Mouse (Mus musculus) cerebellum, adult 11 months (tissue): ENCODE data around the gene Eif4ebp2.

Experiments
- DNase-seq: peaks from one replicate; pipeline ENCODE4 v3.0.0; 2022

Gene Eif4ebp2

DNA sequence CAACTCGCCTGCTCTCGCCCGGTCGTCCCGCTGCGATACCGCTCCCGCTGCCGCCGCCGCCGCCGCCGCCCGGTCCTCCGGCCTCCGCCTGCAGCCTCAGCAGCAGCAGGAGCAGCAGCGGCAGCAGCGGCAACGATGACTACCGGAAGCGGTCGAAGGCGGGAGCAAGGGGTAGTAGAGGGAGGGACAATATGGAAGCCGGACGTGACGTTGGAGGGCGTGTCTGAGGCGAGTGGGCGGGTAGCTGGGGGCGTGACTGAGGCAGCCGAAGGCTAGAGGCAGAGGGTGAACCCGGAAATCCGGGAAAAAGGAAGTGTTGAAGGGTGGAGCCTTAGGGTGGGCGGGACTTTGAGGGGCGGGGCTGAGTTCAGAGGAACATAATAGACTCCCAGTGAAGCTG lies at the start of gene Eif4ebp2:
Gene Eif4ebp2 (minus strand): TSS at position 17 of the 400 bp plus-strand sequence.
- peak; percentile 97 for DNase-seq

DNA sequence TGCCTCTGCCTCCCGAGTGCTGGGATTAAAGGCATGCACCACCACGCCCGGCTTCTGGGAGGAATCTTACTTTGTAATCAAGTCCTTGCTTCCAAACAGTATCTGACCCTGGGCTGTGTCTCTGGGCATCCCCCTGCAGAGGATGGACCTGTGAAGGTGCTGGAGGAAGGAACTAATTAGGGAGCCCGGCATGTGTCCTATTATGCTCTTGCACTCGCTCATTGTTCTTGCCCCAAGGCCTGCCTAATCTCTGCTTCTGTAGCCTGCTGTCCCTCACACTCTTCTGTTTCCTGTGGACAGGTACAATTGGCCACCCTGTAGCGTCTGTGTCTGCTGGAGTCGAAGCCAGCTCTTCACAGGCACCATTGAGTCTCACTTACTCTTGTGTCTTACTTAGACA lies 48.3 kb upstream of the Eif4ebp2 start:
- DNase-seq = no peak

DNA sequence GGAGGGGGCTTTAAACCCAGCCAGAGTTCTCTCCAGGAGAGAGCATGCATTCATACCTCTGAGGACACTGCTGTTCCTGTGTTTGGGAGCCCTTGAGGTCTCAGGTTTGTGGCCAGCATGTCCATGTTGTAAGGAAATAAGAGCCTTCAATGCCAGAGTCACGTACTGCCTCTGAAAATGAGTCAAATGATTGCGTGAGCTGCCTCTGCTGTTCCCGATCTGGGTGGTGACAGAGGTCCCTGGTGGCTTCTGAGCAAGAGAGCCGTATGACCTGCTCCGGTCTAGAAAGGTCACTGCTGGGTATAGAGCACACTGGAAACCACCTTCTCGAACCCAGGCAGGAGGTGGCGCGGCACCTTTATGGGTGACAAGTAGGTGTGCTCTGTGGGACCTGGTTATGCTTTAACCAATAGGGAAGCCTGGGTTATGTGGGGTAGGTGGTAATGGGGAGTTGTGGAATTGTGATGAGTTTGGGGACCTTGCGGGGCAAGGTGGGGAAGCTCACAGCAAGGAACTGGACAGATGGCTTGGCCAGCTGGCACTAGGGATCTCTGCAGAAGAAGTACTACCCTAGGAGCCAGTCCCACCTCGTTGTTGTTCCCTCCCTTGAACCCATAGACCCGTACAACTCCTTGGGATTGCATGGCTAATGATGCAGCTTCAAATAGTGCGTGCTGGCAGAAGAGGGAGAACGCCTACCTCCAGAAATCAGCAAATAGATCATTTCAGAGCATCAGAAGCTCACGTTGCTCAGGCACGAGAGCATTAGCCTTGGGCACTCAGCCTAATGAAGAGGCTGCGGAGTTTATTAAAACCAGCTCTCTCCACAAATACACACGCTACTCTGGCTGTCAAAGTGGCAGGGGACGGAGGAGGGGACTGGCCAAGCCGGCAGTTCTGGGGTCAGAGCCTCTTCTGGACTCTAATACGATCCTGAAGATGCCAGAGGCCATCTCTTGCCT lies 47.3 kb upstream of the Eif4ebp2 start:
- DNase-seq = no peak

DNA sequence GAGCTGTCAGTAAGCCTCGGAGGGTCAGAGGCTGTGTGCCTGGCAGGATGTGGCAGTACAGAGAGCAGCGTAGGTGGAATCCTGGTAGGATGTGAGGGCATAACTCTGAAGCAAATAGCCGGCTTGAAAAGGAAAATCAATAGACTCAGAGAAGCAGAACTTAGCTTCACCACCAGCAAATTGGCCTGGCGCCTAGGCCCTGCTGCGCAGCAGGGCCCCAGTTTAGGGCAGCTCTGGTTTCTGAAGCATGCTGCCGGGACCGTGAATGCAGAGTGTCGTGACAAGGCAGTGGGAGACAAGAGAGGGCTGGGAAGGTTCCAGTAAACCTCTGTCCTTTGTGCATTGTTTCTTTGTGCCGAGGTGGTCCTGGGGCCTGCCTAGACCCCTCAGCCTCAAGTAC lies 43.8 kb upstream of the Eif4ebp2 start:
- no peak for DNase-seq

DNA sequence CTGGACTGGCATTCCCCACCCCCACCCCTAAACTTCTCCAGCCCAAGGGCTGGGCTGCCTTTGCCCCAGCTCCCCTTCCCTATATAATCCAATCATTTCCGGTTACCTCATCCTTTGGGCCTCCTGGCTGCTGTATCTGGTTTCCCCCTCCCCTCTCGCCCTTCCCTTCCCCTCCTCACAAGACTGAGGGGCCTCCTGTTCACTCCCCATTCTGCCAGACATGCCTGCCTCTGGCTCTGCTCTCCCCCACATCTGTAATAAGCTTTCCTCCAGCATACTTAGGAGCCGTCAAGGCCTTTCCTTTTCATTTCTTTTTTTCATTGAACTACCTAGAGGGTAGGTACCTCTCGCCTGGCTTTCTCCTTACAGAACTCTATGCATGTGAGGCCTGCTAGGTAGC lies 43.0 kb upstream of the Eif4ebp2 start:
- no peak for DNase-seq

DNA sequence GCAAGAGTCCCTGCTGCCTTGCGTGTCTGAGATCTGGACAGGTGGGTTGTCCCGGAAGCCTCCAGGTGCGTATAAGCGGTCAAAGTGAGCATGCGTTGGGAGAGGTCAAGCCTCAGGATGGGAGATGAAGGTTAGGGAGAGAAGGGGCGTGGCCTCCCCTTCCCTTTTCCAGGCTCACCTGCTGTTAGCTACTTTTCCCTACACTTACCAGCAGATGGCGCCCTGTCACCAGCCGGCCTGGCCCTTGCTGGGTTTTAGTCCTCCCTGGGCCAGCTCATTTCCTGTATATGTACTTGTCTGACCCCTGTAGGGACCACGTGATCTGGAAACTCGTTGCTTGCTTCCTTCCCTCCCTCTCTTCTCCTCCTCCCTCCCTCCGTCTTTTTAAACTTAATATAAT lies 39.6 kb upstream of the Eif4ebp2 start:
- peak; percentile 73 for DNase-seq

DNA sequence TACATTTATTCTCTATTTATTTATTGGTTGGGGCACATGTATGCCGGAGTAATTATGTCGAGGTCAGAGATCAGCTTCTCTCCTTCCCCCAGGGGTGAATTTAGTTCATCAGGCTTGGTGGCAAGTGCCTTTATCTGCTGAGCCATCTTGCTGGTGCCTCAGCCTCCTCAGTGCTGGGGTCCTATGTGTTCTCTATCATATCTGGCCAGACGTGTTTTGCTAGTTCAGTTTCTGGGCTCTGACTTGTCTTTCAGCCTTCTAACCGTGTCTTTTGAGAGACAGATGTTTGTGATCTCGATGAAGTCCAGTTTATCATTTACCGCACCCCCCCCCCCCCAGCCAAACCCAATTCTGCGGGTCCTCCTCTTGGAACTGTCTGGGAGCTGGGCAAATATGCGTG lies 39.1 kb upstream of the Eif4ebp2 start:
- DNase-seq = no peak

DNA sequence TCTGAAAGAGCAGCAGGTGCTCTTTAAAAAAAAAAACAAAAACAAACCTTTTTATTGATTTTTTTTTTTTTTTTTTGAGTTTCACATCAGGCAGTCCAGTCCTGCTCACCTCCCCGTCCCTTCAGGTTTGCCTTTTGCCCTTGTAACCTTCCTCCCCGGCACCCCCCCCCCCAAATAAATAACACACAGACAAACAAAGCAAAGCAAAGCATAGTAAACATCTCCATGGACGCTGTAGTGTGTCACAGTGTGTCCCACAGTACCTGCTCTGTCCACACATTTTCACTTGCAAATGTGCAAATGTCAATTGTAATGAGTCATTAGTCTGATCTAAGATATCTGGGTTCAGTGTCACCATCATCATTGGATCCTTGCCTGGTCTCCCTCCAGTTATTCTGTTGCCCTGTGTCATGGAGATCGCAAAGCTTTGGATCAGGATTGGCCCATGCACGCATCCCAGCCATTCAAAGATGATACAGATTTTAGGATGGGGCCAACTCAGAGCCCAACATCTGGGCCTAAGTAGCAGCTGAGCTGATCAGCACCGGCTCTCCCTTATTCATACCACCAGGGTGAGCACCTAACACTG lies 36.2 kb upstream of the Eif4ebp2 start:
- no peak for DNase-seq

DNA sequence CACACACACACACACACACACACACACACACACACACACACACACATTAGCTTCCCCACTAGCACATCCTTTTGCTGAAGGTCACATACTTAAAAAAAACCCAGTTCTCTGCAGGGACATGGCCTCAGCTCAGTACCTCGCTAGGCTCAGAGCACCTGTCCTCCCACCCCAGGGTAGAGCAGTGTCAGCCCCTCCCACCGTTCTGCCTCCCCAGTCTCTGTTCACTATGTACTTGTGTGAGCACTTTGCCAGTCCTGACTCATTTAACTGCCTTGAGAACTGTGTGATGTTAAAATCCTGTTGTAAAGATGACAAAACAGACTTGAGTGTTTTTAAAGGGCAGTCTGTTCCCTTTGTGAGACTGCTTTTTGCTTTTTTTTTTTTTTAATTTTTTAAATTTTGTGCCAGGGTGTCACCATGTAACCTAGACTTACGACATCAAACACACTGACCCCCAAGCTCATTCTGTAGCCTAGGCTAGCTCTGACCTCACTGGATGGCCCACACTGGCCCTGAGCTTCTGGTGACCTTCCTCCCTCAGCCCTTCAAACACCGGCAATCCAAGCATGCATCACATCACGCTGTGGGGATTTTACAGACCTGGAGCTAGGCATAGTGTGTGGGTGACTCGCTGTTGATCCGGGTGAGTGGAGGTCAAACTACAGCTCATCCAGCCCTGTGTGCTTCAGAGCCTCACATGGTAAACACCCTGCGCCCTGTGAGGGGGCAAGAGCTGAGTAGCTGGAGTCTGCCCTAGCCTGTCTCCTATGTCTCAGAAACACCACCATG lies 34.3 kb upstream of the Eif4ebp2 start:
- no peak for DNase-seq

DNA sequence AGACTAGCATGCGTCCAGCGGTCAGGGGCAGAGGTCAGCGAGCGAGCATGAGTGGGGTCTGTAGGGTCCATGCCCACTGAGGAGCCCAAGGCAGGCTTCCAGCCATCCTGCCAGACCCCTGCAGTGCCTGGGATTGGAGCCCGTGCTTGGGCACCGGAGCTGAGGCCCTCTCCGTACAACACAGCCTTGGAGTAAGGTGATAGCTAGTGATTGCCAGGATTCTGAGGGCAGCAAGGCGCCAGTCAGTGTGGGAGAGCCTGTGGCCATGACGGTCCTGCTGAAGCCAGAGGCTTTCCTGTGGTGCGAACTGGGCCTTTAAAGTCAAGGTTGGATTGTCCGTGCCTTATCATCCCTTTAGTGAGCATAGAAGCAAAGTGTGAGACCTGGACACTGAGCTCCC lies 32.3 kb upstream of the Eif4ebp2 start:
- no peak for DNase-seq

DNA sequence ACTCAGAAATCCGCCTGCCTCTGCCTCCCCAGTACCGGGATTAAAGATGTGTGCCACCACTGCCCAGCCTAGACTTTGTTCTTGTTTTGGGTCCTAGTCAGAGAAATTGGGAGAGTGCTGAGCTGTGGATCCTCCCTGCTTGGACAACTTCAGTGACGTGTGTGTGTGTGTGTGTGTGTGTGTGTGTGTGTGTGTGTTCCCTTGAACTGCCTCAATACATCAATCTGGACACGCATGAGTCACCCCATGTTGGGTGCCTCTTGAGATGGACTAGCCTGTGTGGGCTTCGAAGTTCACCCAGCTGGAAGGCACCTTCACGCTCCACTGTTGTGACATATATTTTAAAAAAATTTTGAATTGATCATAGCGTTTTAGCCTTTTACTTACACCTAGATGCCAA lies 30.3 kb upstream of the Eif4ebp2 start:
- no peak for DNase-seq

DNA sequence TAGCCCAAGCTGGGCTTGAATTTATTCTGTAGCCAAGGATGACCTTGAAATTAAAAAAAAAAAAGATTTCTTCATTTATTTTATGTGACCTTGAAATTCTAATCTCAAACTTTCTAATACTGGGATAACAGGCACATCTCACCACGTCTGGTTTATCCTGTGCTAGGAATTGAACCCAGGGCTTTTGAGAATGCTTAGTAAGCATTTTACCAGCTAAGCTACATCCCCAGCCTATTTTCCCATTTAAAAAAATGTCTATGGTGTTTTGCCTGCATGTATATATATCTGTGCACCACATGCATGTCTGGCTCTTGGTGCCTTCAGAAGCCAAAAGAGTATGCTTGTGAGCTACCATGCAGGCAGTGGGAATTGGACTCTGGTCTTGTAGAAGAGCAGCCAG lies 28.0 kb upstream of the Eif4ebp2 start:
- DNase-seq = no peak

DNA sequence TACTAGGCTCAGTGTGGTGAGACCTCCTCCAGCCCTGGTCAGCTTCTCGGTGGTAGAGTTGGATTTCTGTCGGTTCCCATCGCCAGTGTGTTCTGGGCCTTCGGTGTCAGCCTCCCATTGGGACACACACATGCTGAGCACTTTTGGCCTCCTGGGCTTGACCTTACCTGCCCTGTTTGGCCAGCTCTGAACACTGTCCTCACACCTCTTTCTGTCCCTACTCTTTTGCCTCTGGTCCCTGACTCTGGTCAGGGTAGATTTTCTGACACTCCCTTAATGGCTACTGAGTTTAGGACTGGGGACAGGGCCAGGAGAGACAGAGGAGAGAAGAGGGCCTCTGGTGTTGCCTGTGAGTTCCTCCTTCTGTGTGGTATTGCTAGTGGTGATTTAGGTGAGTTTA lies 27.5 kb upstream of the Eif4ebp2 start:
- no peak for DNase-seq

DNA sequence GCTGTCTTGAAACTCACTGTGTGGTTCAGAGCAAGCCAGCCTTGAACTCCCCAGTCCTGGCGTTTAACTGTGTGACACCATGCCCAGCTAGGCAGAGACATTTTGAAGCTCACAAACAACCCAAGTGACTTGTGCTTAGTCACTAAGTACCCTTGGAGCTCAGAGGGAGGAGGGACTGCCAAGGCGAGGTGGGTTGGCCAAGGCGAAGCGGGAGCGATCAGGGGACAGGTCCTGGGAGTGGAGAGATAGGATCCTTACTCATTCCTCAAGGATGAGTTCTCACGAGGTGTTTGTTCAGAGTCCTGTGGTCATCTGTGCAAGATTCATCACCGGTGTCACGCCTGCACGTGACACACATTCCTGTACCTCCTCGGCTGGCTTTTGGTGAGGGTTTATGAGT lies 27.0 kb upstream of the Eif4ebp2 start:
- no peak for DNase-seq

DNA sequence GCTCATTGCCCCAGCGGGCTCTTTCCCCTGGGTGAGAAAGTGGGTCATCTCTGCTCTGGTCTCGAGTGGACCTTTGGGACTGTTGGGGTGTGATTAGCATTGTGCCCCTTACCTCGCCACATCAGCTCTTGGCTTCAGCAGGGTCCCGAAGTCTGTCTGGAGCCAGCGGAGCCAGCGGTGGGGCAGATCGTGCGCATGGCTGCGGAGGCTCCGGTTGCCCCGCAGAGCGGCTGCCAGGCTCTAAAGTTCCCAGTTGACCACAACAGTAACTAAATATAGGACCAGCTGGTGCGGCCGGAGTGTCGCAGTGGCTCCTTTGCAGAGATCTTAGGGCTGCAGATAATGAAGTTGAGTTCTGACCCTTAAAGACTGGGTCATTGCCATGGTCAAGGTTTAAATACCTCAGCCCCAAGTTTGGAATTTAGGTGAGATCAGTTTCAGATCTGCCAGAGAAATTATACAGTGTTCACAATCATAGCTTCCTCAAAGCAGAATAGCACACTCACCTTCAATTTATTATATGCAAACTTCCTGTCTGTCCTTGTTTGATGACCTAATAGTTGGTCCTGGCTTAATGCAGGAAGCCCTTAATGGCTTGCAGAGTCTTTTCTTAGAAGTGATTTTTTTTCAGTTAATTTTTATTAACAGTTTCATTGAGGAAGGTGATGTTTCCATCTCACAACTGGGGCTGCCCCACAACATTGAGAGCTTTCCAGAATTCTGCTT lies 24.1 kb upstream of the Eif4ebp2 start:
- no peak for DNase-seq

DNA sequence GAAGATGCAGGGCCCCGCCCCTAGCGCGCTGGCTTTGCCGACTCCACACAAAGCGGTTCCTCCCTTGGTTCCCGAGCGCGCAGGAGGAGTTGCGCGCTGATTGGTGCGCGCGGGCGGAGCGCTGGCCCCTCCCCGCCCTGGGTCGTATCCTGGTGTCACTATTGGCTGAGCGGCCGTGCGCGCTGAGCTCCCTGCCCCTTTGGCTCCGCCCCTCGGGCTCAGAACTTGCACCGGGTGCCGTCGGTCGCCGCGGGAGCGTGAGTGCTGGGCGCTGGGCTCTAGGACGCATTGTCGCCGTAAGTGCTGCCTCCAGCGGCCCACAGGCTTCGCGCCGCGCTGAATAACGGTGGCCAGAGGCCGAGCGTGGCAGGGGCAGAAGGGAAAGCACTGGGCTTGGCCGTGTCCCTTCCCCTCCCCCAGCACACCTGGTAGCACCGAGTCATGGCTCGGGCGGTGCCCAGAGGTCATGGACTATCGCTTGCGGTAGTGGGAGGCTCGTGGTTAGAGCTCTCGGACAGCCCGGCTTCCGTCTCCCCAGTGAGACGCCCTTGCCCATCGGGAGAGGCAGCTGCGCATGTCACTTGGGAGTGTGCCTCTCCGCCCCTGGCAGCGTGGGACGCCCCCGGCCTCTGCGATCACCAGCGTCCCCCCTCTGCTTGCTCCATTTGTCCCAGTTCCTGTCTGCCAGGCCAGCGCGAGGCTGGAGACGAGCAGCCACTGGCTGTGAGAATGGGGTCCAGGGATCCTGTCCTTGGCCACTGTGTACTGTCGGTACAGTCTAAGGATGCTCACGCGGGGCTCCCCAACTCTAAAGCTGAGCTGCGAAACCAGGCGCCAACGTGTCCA lies 23.4 kb upstream of the Eif4ebp2 start, which contains the start of gene Lrrc20:
Gene Lrrc20 (plus strand): TSS at position 208 of the 846 bp plus-strand sequence.
- DNase-seq = peak; percentile 94

DNA sequence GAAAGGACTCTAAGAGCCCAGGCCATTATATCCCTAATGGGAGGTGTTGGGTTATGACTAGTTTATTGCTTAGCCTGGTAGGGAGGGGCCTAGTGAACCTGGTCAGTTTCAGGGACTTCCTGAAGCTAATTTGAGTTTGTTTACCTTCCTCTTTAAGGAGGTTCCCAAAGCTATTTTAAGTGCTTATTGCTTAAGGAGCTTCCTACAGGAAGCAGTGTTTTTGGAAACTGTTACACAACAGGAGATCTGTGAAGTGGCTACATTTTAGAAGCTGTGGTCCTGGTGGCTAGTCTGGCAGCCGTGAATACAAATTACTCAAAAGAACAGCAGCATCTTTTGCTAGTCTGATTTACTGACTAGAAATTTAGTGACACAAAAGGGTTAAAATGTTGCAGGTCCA lies 21.9 kb upstream of the Eif4ebp2 start:
- no peak for DNase-seq

DNA sequence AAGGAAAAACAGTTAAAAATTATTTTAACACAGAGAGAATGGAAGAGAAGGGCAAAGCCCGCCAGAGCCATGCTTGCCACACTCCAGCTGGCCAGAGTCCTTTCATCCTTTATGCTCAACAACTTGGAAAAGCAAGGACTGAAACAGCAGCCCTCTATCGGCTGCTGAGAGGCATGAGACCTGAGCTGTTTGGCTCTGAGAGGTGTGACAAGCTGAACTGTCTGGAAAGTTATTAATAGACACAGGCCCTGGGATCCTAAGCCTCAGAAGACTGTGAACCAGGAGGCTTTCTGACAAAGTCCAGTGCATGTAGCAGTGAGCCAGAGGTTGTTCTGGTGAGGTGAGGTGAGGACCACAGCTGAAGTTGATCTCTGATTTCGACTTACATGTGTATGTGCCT lies 21.2 kb upstream of the Eif4ebp2 start:
- DNase-seq = no peak

DNA sequence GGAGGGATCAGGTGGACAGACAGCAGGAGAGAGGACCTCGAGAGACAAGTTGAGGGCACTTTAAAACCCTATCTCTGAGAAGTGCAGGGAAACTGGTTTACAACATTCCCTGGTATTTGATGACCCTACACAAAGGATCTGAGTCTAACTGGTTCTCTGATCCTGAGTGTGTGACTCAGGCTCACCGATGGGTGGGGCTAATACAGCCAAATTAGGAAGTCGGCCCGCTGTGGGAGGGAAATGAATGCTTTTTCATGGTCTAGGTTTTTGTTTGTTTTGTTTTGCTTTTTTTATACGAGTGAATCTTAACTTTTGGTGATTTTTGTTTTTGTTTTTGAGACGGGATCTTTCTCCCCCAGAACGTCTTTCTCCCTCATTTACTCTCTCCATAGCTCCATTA lies 16.4 kb upstream of the Eif4ebp2 start:
- DNase-seq = no peak

DNA sequence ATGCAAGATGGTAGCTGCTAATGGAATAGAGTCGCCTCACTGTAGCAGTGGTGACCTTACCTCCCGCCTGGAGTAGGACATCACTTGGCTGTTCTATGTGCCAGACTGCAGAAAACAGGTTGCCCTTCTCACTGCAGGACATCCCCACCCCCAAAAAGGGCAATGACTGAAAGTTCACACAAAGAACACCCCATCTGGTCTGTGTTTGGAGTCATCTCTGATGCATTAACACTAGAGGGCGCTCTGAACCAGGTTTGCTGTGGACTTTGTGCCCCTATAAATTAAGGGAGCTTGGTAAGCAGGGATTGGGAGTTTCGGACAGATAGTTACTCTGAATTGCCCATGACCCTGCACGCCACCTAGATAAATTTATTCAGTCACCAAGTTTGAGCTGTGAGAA lies 14.4 kb upstream of the Eif4ebp2 start:
- no peak for DNase-seq

DNA sequence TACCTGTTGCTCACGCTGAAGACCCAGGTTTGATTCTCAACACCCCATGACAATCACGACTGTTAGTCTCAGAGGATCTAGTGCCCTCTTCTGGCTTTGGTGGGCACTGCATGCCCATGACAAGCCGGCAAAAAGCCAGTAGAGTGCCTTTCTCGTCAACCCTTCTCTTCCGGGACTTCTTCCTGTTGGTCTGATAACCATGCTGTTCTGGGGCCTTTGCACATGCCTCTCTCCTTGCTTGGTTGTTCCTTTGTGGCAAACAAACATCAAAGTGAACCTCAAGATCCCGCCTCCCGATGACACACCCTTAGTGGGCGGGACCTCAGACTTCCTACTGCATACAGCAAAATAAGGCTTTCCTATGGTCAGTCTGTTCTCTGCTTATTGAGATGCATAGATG lies 13.8 kb upstream of the Eif4ebp2 start:
- DNase-seq = no peak

DNA sequence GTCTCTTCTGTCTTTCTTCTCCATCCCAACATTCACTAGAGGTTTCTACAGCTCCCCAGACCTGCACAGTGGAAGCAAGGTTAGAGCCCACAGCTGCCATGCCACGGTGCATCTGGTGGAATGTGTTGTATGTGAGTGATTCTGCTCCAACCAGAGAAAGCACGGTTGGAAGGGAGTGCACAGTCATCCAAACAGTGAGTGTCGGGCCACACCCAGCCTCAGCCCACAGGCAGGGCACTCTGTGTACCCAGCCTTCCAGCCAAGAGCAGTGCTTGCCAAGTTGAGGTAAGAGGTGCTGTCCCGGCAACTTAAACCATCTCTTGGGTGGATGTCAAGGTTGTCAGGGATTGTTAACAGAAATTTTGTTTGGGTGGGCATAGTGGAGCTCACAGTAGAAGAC lies 12.5 kb upstream of the Eif4ebp2 start:
- no peak for DNase-seq
